Mouse (Mus musculus) gastrocnemius, adult 2 months (tissue): ENCODE measurements around the gene Zfp493. TPM values are rescaled to one million over a fixed set of nuclear protein-coding genes. Genes with fewer than 3 reads are reported as not detected.
"Not testable (repeated sequence)": the region's sequence is repeated elsewhere in the genome, so short reads cannot be mapped to it uniquely, and the experiment has no call there.

Source experiments
- DNase-seq: peaks from one replicate; pipeline ENCODE4 v3.0.0; 2022
- H3K27ac ChIP-seq: fragments of 200-600 bp; 2 replicates; pipeline ENCODE4 v1.8.1; 2022; ENCODE audit warnings: mild to moderate bottlenecking
- H3K4me3 ChIP-seq: fragments of 200-600 bp; 2 replicates; pipeline ENCODE4 v1.8.1; 2022; ENCODE audit warnings: mild to moderate bottlenecking, moderate library complexity
- CTCF ChIP-seq: fragments of 200-600 bp; IDR thresholded peaks from 2 replicates; pipeline ENCODE4 v1.8.1; 2022; ENCODE audit warnings: antibody characterized with exemption, mild to moderate bottlenecking, moderate library complexity
- intact Hi-C: fragments of 180-260 bp; cut with DNase I; formaldehyde crosslinking; loops from one replicate; pipeline ENCODE4 v1.15.1; 2025
- total RNA-seq, 2 experiments: library from RNA; stranded (reverse); gene quantifications; 2 replicates each; pipeline ENCODE4 v1.2.3; 2021

Gene Zfp493
- total RNA-seq, 2 experiments from 2014 or later: 3.6 to 5.5 TPM

DNA sequence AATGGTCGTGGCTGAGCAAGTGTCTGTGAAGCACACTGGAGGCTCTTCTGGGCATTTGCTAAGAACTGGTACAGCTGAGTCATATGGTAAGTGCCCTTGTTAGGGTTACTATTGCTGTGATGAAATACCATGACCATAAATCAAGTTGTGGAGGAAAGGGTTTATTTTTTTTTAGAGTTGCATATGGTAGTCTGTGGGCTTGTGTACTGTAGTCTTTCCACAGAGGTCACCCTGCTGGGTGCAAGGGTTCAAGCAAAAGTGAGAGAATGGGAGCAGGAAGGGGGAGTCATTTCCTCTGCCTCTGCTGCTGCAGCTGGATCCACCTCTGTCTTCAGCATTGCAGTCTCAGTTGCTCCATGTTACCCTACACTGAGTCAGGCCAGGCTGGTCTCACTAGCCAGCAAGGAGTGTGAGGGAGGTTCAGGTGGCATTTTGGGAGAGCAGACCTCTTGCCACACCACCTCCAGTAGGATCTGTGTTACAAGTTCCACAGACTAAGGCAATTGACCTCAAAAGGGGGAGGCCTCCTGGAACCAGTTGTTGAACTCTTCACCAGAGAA lies 32.2 kb downstream of the Zfp493 start:
- no peak for TF ChIP-seq CTCF
- H3K4me3 ChIP-seq: no peak overlapping the region
- no peak overlapping the region for H3K27ac ChIP-seq
- DNase-seq: no peak
- intact Hi-C loops: loop anchor here (2.0 to 10.0 kb wide), 3 partner anchors 27 to 87 kb away; partner anchors contain the start of genes Zfp65 and Zfp85

DNA sequence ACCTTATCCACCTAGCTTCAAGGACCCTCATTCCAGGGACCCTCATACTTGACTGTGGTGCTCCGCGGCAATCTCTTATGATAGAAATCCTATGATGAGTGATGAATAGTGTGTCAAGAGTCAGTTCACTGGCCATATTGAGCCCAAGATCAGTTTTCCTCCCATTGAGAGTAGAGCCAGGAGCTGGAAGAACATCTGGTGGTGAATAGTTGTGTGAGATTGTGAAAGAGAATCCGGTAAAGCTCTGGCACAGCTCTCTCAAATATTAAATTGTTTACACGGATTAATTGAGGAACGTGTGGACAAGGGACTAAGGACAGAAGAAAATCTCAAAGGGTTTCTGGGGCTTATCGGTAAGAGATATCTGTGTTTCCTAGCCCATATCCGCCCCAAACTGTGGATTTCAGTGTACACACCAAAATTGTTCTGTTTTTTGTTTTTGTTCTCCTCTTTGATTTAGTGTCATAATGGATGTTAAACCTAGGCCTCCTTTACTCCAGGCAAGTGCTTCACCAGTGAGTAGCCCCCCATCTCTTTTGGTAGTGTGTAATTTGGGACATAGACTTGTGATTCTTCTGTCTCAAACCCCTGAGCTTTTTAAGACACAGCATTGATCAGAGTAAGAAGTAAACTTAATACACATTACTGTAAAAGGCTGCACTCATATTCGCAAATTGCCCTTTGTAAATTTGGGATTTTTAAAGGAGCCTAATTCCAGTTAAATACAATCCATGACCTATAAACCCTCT lies 33.6 kb downstream of the Zfp493 start:
- TF ChIP-seq CTCF: no peak
- no peak for DNase-seq
- intact Hi-C loops: loop anchor here (2.0 to 10.0 kb wide), 3 partner anchors 28 to 88 kb away; partner anchors contain the start of genes Zfp65 and Zfp85
- Histone ChIP-seq H3K27ac (peak overlapping the region; percentile 87), H3K4me3 (peak overlapping the region; percentile 94)

DNA sequence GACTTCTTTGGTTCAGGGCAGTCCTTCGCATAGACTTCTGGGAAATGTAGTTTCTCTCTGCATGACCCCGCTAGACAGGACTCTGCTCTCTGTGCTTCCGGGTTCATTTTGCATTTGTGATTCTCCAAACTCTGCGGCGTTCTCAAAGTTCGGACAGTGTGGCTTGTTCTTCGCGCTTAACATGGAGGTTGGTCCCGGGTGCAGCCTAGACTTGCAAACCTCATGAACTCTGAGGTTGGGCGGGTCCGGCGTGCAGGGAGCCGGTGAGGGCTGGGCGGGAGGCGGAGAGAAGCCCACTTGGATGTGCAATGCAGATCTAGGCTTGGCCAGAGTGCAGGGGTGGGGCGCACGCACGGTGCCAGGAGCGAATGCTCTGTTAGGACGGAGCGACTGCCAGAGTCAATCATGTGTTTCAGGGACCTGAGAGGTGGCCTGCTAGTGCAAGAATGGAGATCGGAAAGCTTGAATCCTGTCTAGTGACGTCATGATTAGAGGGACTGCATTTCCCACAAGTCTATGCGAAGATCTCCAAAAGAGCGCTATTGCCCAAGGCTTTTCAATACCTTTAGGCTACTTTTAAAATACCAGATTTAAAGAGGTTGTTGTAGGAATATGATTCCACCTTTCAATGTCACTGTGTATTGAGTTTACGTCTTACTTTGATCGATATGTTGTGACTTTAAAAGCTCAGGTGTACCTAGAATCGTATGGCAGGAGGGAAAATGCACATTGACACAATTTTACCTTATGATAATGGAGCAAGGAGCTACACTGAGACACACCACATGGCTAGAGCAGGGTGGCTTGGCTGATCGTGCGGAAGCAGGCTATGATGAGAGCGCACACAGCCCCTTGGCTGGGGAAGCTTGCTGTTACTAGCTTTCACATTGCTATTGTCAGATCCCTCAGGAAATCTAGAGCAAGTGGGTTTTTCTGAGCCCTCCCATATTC lies 34.5 kb downstream of the Zfp493 start, which contains the start of gene Zfp273:
TSS of gene Zfp273 (plus strand) at position 31 of the 951 bp plus-strand sequence.
- peak; percentile 82 for DNase-seq
- TF ChIP-seq CTCF: no peak
- Histone ChIP-seq H3K27ac (peak within 1 kb of the TSS; percentile 87), H3K4me3 (peak within 1 kb of the TSS; percentile 94)
- intact Hi-C loops: loop anchor here (2.0 to 10.0 kb wide), 3 partner anchors 29 to 89 kb away; partner anchors contain the start of genes Zfp65 and Zfp85

DNA sequence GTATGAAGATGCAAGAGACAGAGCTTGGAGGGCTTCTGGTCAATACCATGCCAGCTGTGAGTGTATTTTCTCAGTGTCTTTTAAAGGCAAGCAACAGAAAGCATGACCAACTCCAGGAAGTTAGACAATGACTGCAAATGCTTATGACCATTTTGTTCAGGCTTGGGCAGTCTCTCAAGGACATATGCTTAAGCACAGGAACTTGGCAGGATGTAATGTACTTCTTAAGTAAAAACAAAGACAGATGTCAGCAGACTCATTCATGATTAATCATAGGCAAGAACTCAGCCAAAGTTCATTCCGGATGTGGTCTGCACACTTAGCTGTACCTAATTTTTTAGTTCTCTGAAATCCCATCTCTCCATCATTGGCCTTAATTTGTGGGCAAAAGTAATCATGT lies 39.1 kb downstream of the Zfp493 start:
- intact Hi-C loops: loop anchor here (10.0 kb wide), 2 partner anchors 64 to 94 kb away; partner anchors contain the start of genes Zfp65 and Zfp85

DNA sequence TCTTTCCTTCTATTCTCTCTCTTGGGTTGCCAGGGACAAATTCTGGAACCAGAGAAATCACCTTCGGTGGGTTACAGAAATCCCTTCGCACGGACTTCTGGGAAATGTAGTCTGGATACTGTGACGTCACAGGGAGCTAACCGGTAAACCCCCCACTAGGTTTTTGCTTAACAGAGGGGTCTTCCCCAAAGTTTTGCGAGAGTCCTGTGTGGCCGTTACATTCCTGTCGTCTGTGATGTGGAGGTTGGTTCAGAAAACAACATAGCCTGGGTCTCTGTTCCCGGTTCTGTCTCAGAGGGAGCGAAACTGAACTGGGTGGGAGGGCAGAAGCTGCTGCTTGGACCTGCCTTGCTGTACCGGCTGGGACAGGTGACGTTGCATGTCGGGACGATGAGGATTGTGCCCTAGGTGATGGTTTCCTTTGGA lies 51.4 kb downstream of the Zfp493 start, which contains the start of gene Gm10037:
TSS of gene Gm10037 (plus strand) at position 196 of the 426 bp plus-strand sequence.
- H3K4me3 ChIP-seq: peak within 1 kb of the TSS; percentile 77
- no peak for TF ChIP-seq CTCF
- intact Hi-C loops: no loop called here
- H3K27ac ChIP-seq: peak within 1 kb of the TSS; percentile 78
- DNase-seq: peak; percentile 40

More for the DNA sequence above, 39.1 kb downstream of the Zfp493 start:
- H3K4me3 ChIP-seq: no peak overlapping the region
- no peak for DNase-seq
- no peak for TF ChIP-seq CTCF
- H3K27ac ChIP-seq: no peak overlapping the region

DNA sequence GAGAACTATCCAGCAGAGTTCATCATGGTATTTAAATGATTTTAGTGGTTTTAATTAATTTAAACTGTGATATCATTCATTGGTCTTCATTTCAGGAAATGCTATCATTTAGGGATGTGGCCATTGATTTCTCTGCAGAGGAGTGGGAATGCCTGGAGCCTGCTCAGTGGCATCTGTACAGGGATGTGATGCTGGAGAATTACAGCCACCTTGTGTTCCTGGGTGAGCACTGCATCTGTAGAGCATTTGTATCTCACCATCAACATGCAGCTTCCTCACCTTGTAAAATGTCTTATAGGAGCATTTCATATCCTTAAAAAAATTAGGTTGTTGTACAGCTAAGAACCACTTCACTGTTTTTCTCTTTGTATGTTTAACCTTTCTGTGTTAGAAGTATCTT lies 53.6 kb downstream of the Zfp493 start:
- DNase-seq, H3K4me3 ChIP-seq, intact Hi-C loops, H3K27ac ChIP-seq: not testable (repeated sequence)

Other genes with a start within 250 kb of the Zfp493 start
- 1 to 10 TPM; 2.3 TPM for gene Zfp748, start 225.9 kb upstream of the Zfp493 start, total RNA-seq
- gene Zfp729b, start 170.0 kb upstream of the Zfp493 start, total RNA-seq: 1 to 10 TPM; 2.4 to 3.4 TPM
- 1 to 10 TPM in 1 of 2 experiments, under 1 TPM in 1; 0.13 to 1.6 TPM for gene Gm49345, start 141.9 kb upstream of the Zfp493 start, total RNA-seq
- gene Zfp729a, start 141.9 kb upstream of the Zfp493 start, total RNA-seq: 1 to 10 TPM; 3.6 to 3.7 TPM
- gene Zfp738, start 92.6 kb upstream of the Zfp493 start, total RNA-seq: 1 to 10 TPM; 2.3 to 3.5 TPM
- 1 to 10 TPM; 3.5 to 4.8 TPM for gene Zfp65, start 50.5 kb upstream of the Zfp493 start, total RNA-seq
- gene Zfp85, start 24.5 kb upstream of the Zfp493 start, total RNA-seq: 1 to 10 TPM; 1.6 TPM
- 1 to 10 TPM; 1.6 to 1.8 TPM for gene Zfp273, start 34.0 kb downstream of the Zfp493 start, total RNA-seq
- 1 to 10 TPM in 1 of 2 experiments, under 1 TPM in 1; 0.64 to 1.1 TPM for gene Gm10037, start 51.4 kb downstream of the Zfp493 start, total RNA-seq
- not detected for gene BC048507, start 83.6 kb downstream of the Zfp493 start, total RNA-seq